Mouse (Mus musculus) hindbrain, embryonic 11.5 days (tissue): ENCODE data around the gene Negr1. TPM values are rescaled to one million over a fixed set of nuclear protein-coding genes. Genes with fewer than 3 reads are reported as not detected.

Source experiments
- ATAC-seq: fragments of 200-750 bp; cut with Nextera tagmentation; 2 replicates; pipeline ENCODE4 v1.8.0; 2017; ENCODE audit warnings: mild to moderate bottlenecking, moderate TSS enrichment, moderate library complexity; ENCODE audit not compliant: low FRiP score
- DNase-seq: peaks from one replicate; pipeline ENCODE4 v3.0.0-alpha.2; 2015; ENCODE audit warnings: low spot score
- H3K27ac ChIP-seq: fragments of 300-500 bp; sonication (generic); 2 replicates; pipeline ENCODE4 v1.5.1; 2014; ENCODE audit warnings: mild to moderate bottlenecking, low read depth, low read length
- H3K27me3 ChIP-seq: fragments of 300-500 bp; sonication (generic); 2 replicates; pipeline ENCODE4 v1.6.1; 2014; ENCODE audit warnings: mild to moderate bottlenecking, low read length, moderate library complexity, mixed read lengths; ENCODE audit not compliant: control insufficient read depth, insufficient read depth
- H3K36me3 ChIP-seq: fragments of 300-500 bp; sonication (generic); 2 replicates; pipeline ENCODE4 v1.6.1; 2014; ENCODE audit warnings: mild to moderate bottlenecking, low read length, moderate library complexity, mixed read lengths; ENCODE audit not compliant: control insufficient read depth, insufficient read depth
- H3K4me1 ChIP-seq: fragments of 300-500 bp; sonication (generic); replicated peaks from 2 replicates; pipeline ENCODE4 v1.6.1; 2014; ENCODE audit warnings: low read length, mixed read lengths; ENCODE audit not compliant: control insufficient read depth, insufficient read depth
- H3K4me2 ChIP-seq: fragments of 300-500 bp; sonication (generic); replicated peaks from 2 replicates; pipeline ENCODE4 v1.6.1; 2014; ENCODE audit warnings: mild to moderate bottlenecking, low read depth, low read length
- H3K4me3 ChIP-seq: fragments of 300-500 bp; sonication (generic); 2 replicates; pipeline ENCODE4 v1.5.1; 2014; ENCODE audit warnings: low read depth, low read length
- H3K9ac ChIP-seq: fragments of 300-500 bp; sonication (generic); 2 replicates; pipeline ENCODE4 v1.6.1; 2014; ENCODE audit warnings: low read depth, low read length
- H3K9me3 ChIP-seq: fragments of 300-500 bp; sonication (generic); 2 replicates; pipeline ENCODE4 v1.6.1; 2016; ENCODE audit warnings: low read length; ENCODE audit not compliant: control insufficient read depth
- WGBS: fragments of 180-500 bp; shearing (Covaris S2); extraction: QIAGEN DNeasy Blood & Tissue Kit; methylation state at CpG from one replicate; pipeline ENCODE4 v1.1.7; 2014; 5-methylcytosine and 5-hydroxymethylcytosine counted together
- polyA plus RNA-seq: library from polyadenylated mRNA; unstranded; fragments of >200 nt; fragmentation: Nextera tagmentation; extraction: Ambion mirVana; gene quantifications from 2 replicates; pipeline ENCODE4 v1.2.1, GENCODE M21; 2014

Negr1 gene
- polyA plus RNA-seq, 1 experiment from 2014 or later = 7.7 TPM

GRCm38 (mm10) chr3:157116024-157116423 is 554.4 kb downstream of the Negr1 start:
- H3K9ac ChIP-seq = no peak overlapping the region
- WGBS = 94% methylated on average over 1 of the region's 1 CpGs
- H3K4me3 ChIP-seq = no peak overlapping the region
- no peak overlapping the region for H3K4me2 ChIP-seq
- H3K4me1 ChIP-seq = no peaks in the 10 kb centered on the region
- H3K9me3 ChIP-seq = no peaks in the 10 kb centered on the region
- H3K27me3 ChIP-seq = no peaks in the 10 kb centered on the region
- no peaks in the 10 kb centered on the region for H3K36me3 ChIP-seq
- H3K27ac ChIP-seq = no peak overlapping the region
- ATAC-seq = no peak
- no peak for DNase-seq

- H3K36me3 ChIP-seq = no peaks in the 10 kb centered on the region
- WGBS = 55% methylated on average over 2 of the region's 2 CpGs
- no peaks in the 10 kb centered on the region for H3K4me1 ChIP-seq
- no peaks in the 10 kb centered on the region for H3K27me3 ChIP-seq
- H3K4me2 ChIP-seq = no peak overlapping the region
- DNase-seq (no peak), ATAC-seq (no peak)
- no peak overlapping the region for H3K9ac ChIP-seq
- no peaks in the 10 kb centered on the region for H3K9me3 ChIP-seq
- H3K4me3 ChIP-seq = no peak overlapping the region
- H3K27ac ChIP-seq = no peak overlapping the region
Measured at GRCm38 (mm10) chr3:157119916-157120315, 558.3 kb downstream of the Negr1 start.

GRCm38 (mm10) chr3:157146124-157146855 is 584.7 kb downstream of the Negr1 start:
- DNase-seq (no peak), ATAC-seq (no peak)
- no peak overlapping the region for H3K4me2 ChIP-seq
- H3K4me1 ChIP-seq = no peaks in the 10 kb centered on the region
- no peaks in the 10 kb centered on the region for H3K36me3 ChIP-seq
- no peak overlapping the region for H3K27ac ChIP-seq
- H3K27me3 ChIP-seq = no peaks in the 10 kb centered on the region
- H3K4me3 ChIP-seq = no peak overlapping the region
- 87% methylated on average over 14 of the region's 14 CpGs for WGBS
- H3K9me3 ChIP-seq = no peaks in the 10 kb centered on the region
- no peak overlapping the region for H3K9ac ChIP-seq

GRCm38 (mm10) chr3:157154902-157155301 is 593.3 kb downstream of the Negr1 start:
- Histone ChIP-seq H3K4me1 (no peaks in the 10 kb centered on the region), H3K9ac (no peak overlapping the region), H3K4me2 (no peak overlapping the region), H3K9me3 (no peaks in the 10 kb centered on the region), H3K4me3 (no peak overlapping the region), H3K36me3 (no peaks in the 10 kb centered on the region), H3K27me3 (no peaks in the 10 kb centered on the region), H3K27ac (no peak overlapping the region)
- no peak for DNase-seq
- ATAC-seq = no peak
- WGBS = 91% methylated on average over 3 of the region's 3 CpGs

- Histone ChIP-seq H3K9me3 (no peaks in the 10 kb centered on the region), H3K27ac (no peak overlapping the region), H3K4me2 (no peak overlapping the region), H3K4me3 (no peak overlapping the region), H3K9ac (no peak overlapping the region), H3K27me3 (no peaks in the 10 kb centered on the region), H3K36me3 (no peaks in the 10 kb centered on the region), H3K4me1 (no peaks in the 10 kb centered on the region)
- no peak for ATAC-seq
- no peak for DNase-seq
Measured at GRCm38 (mm10) chr3:157155513-157155912, 593.9 kb downstream of the Negr1 start.

GRCm38 (mm10) chr3:157164840-157165595 is 603.4 kb downstream of the Negr1 start:
- no peak for ATAC-seq
- no peaks in the 10 kb centered on the region for H3K9me3 ChIP-seq
- no peak for DNase-seq
- no peak overlapping the region for H3K27ac ChIP-seq
- no peak overlapping the region for H3K9ac ChIP-seq
- H3K4me3 ChIP-seq = no peak overlapping the region
- no peaks in the 10 kb centered on the region for H3K4me1 ChIP-seq
- no peaks in the 10 kb centered on the region for H3K27me3 ChIP-seq
- 92% methylated on average over 3 of the region's 3 CpGs for WGBS
- H3K4me2 ChIP-seq = no peak overlapping the region
- H3K36me3 ChIP-seq = no peaks in the 10 kb centered on the region

- Histone ChIP-seq H3K9me3 (no peaks in the 10 kb centered on the region), H3K27me3 (no peaks in the 10 kb centered on the region), H3K4me1 (no peaks in the 10 kb centered on the region), H3K4me3 (no peak overlapping the region), H3K36me3 (no peaks in the 10 kb centered on the region), H3K9ac (no peak overlapping the region), H3K27ac (no peak overlapping the region), H3K4me2 (no peak overlapping the region)
- ATAC-seq (no peak), DNase-seq (no peak)
- WGBS = 93% methylated on average over 2 of the region's 2 CpGs
Measured at GRCm38 (mm10) chr3:157181975-157182374, 620.4 kb downstream of the Negr1 start.

GRCm38 (mm10) chr3:157188939-157189725 is 627.5 kb downstream of the Negr1 start:
- no peak for DNase-seq
- no peak for ATAC-seq
- Histone ChIP-seq H3K4me1 (no peaks in the 10 kb centered on the region), H3K27me3 (no peaks in the 10 kb centered on the region), H3K4me3 (no peak overlapping the region), H3K9ac (no peak overlapping the region), H3K4me2 (no peak overlapping the region), H3K36me3 (no peaks in the 10 kb centered on the region), H3K27ac (no peak overlapping the region), H3K9me3 (no peaks in the 10 kb centered on the region)
- WGBS = 59% methylated on average over 8 of the region's 8 CpGs
